Comparison of ENCODE assay signal across 8 mouse cellular contexts in genomic region chr9:108795762-108796161, GRCm38 (mm10). TPM values are rescaled to one million over a fixed set of nuclear protein-coding genes. Genes with fewer than 3 reads are reported as not detected.
DNase-seq lines count a peak whose midpoint lies in the region; ATAC-seq lines count a peak whose summit lies in the region.

No protein-coding gene starts in this region.

- ATAC-seq in heart, embryonic 11.5 days (replicated peaks; ENCODE audit: insufficient number of reproducible peaks, low FRiP score, low TSS enrichment), result peak; percentile 91
- ATAC-seq in kidney, embryonic 15.5 days (replicated peaks; ENCODE audit: low FRiP score), result peak; percentile 88

- H3K27me3 ChIP-seq in heart, embryonic 11.5 days (ENCODE audit: control insufficient read depth, insufficient read depth, low read length), result no peaks in the 10 kb centered on the region
- H3K27me3 ChIP-seq in kidney, embryonic 15.5 days, result no peaks in the 10 kb centered on the region

- peaks cover 38% of the 10 kb centered on the region for H3K4me1 ChIP-seq in heart, embryonic 11.5 days (ENCODE audit: control insufficient read depth, insufficient read depth, low read length)
- H3K4me1 ChIP-seq in kidney, embryonic 15.5 days, result peaks cover 56% of the 10 kb centered on the region

- H3K27ac ChIP-seq in heart, embryonic 11.5 days (ENCODE audit: low read depth, low read length), result no peak overlapping the region; the same call in 1 of the 2 replicates
- peak overlapping the region; percentile 61 for H3K27ac ChIP-seq in kidney, embryonic 15.5 days

- peaks cover 21% of the 10 kb centered on the region for H3K36me3 ChIP-seq in heart, embryonic 11.5 days (ENCODE audit: control insufficient read depth, insufficient read depth, low read length)
- peaks cover 47% of the 10 kb centered on the region for H3K36me3 ChIP-seq in kidney, embryonic 15.5 days

- peak overlapping the region; percentile 55 for H3K4me2 ChIP-seq in heart, embryonic 11.5 days
- H3K4me2 ChIP-seq in kidney, embryonic 15.5 days, result peak overlapping the region; percentile 47

- H3K9ac ChIP-seq in heart, embryonic 11.5 days (ENCODE audit: low read depth, low read length), result no peak overlapping the region
- no peak overlapping the region for H3K9ac ChIP-seq in kidney, embryonic 15.5 days

- DNase-seq in thymus, postnatal 14 days, result peak; percentile 51
- DNase-seq in thymus, postnatal 10 days (ENCODE audit: low spot score in 2 of 2), result no peak
- peak; percentile 75 for DNase-seq in c-Kit-negative CD71-positive TER-119-positive erythroid progenitor cells, embryonic 14.5 days (ENCODE audit: low read depth, low spot score)
- peak; percentile 60 to 75 for DNase-seq in lung, postnatal 4 days
- DNase-seq in thymus, postnatal 4 days, result peak; percentile 42
- DNase-seq in layer of hippocampus, adult 11-12 months (ENCODE audit: low spot score), result no peak

- no peak overlapping the region for H3K4me3 ChIP-seq in heart, embryonic 11.5 days (ENCODE audit: low read depth, low read length)
- peak overlapping the region; percentile 17; the same call in 1 of the 2 replicates for H3K4me3 ChIP-seq in kidney, embryonic 15.5 days (replicated peaks)

- WGBS in heart, embryonic 11.5 days (ENCODE audit: insufficient replicate concordance), result 36% methylated on average over 11 of the region's 11 CpGs
- WGBS in kidney, embryonic 15.5 days, result 23% methylated on average over 11 of the region's 11 CpGs

- H3K9me3 ChIP-seq in heart, embryonic 11.5 days (replicated peaks; ENCODE audit: control insufficient read depth, low read length), result no peaks in the 10 kb centered on the region
- H3K9me3 ChIP-seq in kidney, embryonic 15.5 days (replicated peaks), result no peaks in the 10 kb centered on the region

RNA-seq across cellular contexts. Expression of gene Ip6k2, which starts 12.2 kb away (rescaled TPM):
- 44.3 and 48.7 TPM in 2 replicates for polyA plus RNA-seq in heart, embryonic 11.5 days (2014; fragmentation: Nextera tagmentation; extraction: Ambion mirVana)
- 96.4 and 106 TPM in 2 replicates for polyA plus RNA-seq in kidney, embryonic 15.5 days (2015; fragmentation: Nextera tagmentation; extraction: Ambion mirVana)

RNA-seq across cellular contexts. Expression of gene Nckipsd, which starts 12.4 kb away (rescaled TPM):
- 7.3 and 9.5 TPM in 2 replicates for polyA plus RNA-seq in heart, embryonic 11.5 days (2014; fragmentation: Nextera tagmentation; extraction: Ambion mirVana)
- 12.0 and 16.3 TPM in 2 replicates for polyA plus RNA-seq in kidney, embryonic 15.5 days (2015; fragmentation: Nextera tagmentation; extraction: Ambion mirVana)

RNA-seq across cellular contexts. Expression of gene Celsr3, which starts 30.4 kb away (rescaled TPM):
- 0.04 and 0.10 TPM in 2 replicates for polyA plus RNA-seq in heart, embryonic 11.5 days (2014; fragmentation: Nextera tagmentation; extraction: Ambion mirVana)
- 0.13 and 0.26 TPM in 2 replicates for polyA plus RNA-seq in kidney, embryonic 15.5 days (2015; fragmentation: Nextera tagmentation; extraction: Ambion mirVana)

RNA-seq across cellular contexts. Expression of gene Slc26a6, which starts 57.3 kb away (rescaled TPM):
- 6.3 and 7.0 TPM in 2 replicates for polyA plus RNA-seq in heart, embryonic 11.5 days (2014; fragmentation: Nextera tagmentation; extraction: Ambion mirVana)
- polyA plus RNA-seq in kidney, embryonic 15.5 days (2015; fragmentation: Nextera tagmentation; extraction: Ambion mirVana), result 11.3 and 15.2 TPM in 2 replicates

Comparison
In these comparisons a context has a peak if more than half of its experiments do, and no peak if none do; other contexts are left out.
1. DNase-seq: peak in thymus, postnatal 14 days (single experiment), c-Kit-negative CD71-positive TER-119-positive erythroid progenitor cells, embryonic 14.5 days (single experiment), lung, postnatal 4 days (2 of 2) and thymus, postnatal 4 days (single experiment); none in thymus, postnatal 10 days (0 of 2) and layer of hippocampus, adult 11-12 months (single experiment).